Mouse (Mus musculus) brain, embryonic 14.5 days (tissue): ENCODE results near the gene Hacd4.

Experiments used
- CTCF ChIP-seq: fragments of 200-500 bp; IDR thresholded peaks from 2 replicates; pipeline ENCODE4 v1.5.1; 2012; ENCODE audit warnings: inconsistent platforms, mild to moderate bottlenecking, moderate library complexity, borderline replicate concordance; ENCODE audit not compliant: insufficient read depth, insufficient read length; ENCODE audit errors: extremely low read depth
- POLR2A ChIP-seq: fragments of 200-500 bp; IDR thresholded peaks from 2 replicates; pipeline ENCODE4 v1.6.1; 2012; ENCODE audit warnings: mild to moderate bottlenecking, inconsistent platforms, borderline replicate concordance; ENCODE audit not compliant: poor library complexity, insufficient read depth, insufficient read length, severe bottlenecking; ENCODE audit errors: extremely low read depth

GRCm38 (mm10) chr4:88390036-88390435, 48.7 kb downstream of the Hacd4 start:
- TF ChIP-seq CTCF = no peak
- no peak for TF ChIP-seq POLR2A
